Mouse (Mus musculus) C2C12 (cell line): ENCODE measurements around the gene Adgrl2.

ENCODE experiments used
- CEBPB ChIP-seq: IDR thresholded peaks from one replicate; pipeline ENCODE4 v1.6.1; 2011; ENCODE audit warnings: low read depth, mild to moderate bottlenecking, control low read depth, moderate library complexity
- CTCF ChIP-seq: IDR thresholded peaks from one replicate; pipeline ENCODE4 v1.5.1; 2011; ENCODE audit not compliant: control insufficient read depth, insufficient read depth, insufficient read length
- FOSL1 ChIP-seq: IDR thresholded peaks from one replicate; pipeline ENCODE4 v1.8.0; 2011; ENCODE audit warnings: mild to moderate bottlenecking, low read length; ENCODE audit not compliant: poor library complexity, insufficient read depth, severe bottlenecking
- MAX ChIP-seq: IDR thresholded peaks from one replicate; pipeline ENCODE4 v1.6.1; 2011; ENCODE audit warnings: mild to moderate bottlenecking, control low read depth
- MYOD1 ChIP-seq: IDR thresholded peaks from one replicate; pipeline ENCODE4 v1.6.1; 2011; ENCODE audit warnings: low read depth; ENCODE audit not compliant: control insufficient read depth, insufficient read length
- MYOG ChIP-seq: IDR thresholded peaks from one replicate; pipeline ENCODE4 v1.6.1; 2011; ENCODE audit not compliant: control insufficient read depth, insufficient read length; ENCODE audit errors: extremely low read depth
- USF1 ChIP-seq: IDR thresholded peaks from one replicate; pipeline ENCODE4 v1.6.1; 2011; ENCODE audit warnings: low read depth, mild to moderate bottlenecking, control low read depth, moderate library complexity

DNA sequence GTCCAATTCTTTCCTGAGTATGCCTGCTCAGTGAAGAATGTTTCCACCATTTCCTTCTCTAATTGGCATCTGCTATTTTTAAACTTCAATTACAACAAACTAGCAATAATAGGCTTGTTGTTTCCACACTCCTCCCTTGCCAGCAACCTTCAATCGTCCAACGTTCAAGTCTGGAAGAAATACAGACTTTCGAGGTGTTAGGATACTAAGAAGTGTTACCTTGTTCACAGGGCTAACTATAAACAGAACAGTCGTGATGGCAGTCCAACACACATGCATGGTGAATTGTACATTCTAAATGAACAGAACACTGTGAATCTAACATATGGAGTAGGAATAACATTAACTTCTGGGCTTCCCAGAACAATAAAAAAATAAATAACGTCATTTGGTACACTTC, 117.8 kb downstream of the Adgrl2 start:
- no peak for TF ChIP-seq CTCF
- no peak for TF ChIP-seq USF1
- no peak for TF ChIP-seq MAX
- no peak for TF ChIP-seq MYOG
- TF ChIP-seq FOSL1, result no peak
- no peak for TF ChIP-seq CEBPB
- TF ChIP-seq MYOD1, result no peak
